Mouse (Mus musculus) stomach, embryonic 14.5 days (tissue): ENCODE results near the gene Sfpq. TPM values are rescaled to one million over a fixed set of nuclear protein-coding genes. Genes with fewer than 3 reads are reported as not detected.
A peak's percentile ranks its signal among the peaks of the same experiment; 100 is the strongest.

Experiments
- ATAC-seq: fragments of 200-750 bp; cut with Nextera tagmentation; 2 replicates; pipeline ENCODE4 v1.8.0; 2017; ENCODE audit warnings: low read depth, moderate TSS enrichment; ENCODE audit not compliant: insufficient number of reproducible peaks, insufficient read depth, low FRiP score
- H3K27ac ChIP-seq: fragments of 300-500 bp; sonication (generic); 2 replicates; pipeline ENCODE4 v1.5.1; 2014; ENCODE audit warnings: mild to moderate bottlenecking, low read length, moderate library complexity, mixed read lengths
- H3K27me3 ChIP-seq: fragments of 300-500 bp; sonication (generic); 2 replicates; pipeline ENCODE4 v1.6.1; 2014; ENCODE audit warnings: low read length, control low read depth, mixed read lengths; ENCODE audit not compliant: control insufficient read depth, insufficient read depth
- H3K36me3 ChIP-seq: fragments of 300-500 bp; sonication (generic); 2 replicates; pipeline ENCODE4 v1.6.1; 2014; ENCODE audit warnings: mild to moderate bottlenecking, control low read depth, low read length, moderate library complexity, mixed read lengths; ENCODE audit not compliant: control insufficient read depth, insufficient read depth
- H3K4me1 ChIP-seq: fragments of 300-500 bp; sonication (generic); 2 replicates; pipeline ENCODE4 v1.6.1; 2014; ENCODE audit warnings: low read length, control low read depth, mixed read lengths; ENCODE audit not compliant: control insufficient read depth, insufficient read depth
- H3K4me2 ChIP-seq: fragments of 300-500 bp; sonication (generic); replicated peaks from 2 replicates; pipeline ENCODE4 v1.6.1; 2014; ENCODE audit warnings: low read depth, low read length, control low read depth
- H3K4me3 ChIP-seq: fragments of 300-500 bp; sonication (generic); 2 replicates; pipeline ENCODE4 v1.5.1; 2014; ENCODE audit warnings: low read depth, low read length, control low read depth
- H3K9ac ChIP-seq: fragments of 300-500 bp; sonication (generic); replicated peaks from 2 replicates; pipeline ENCODE4 v1.6.1; 2014; ENCODE audit warnings: low read depth, mild to moderate bottlenecking, control low read depth, low read length, moderate library complexity, mixed read lengths
- H3K9me3 ChIP-seq: fragments of 300-500 bp; sonication (generic); 2 replicates; pipeline ENCODE4 v1.6.1; 2016; ENCODE audit warnings: low read depth, low read length, control low read depth; ENCODE audit not compliant: control insufficient read depth
- WGBS: fragments of 180-500 bp; shearing (Covaris S2); extraction: QIAGEN DNeasy Blood & Tissue Kit; methylation state at CpG from one replicate; pipeline ENCODE4 v1.1.7; 2014; 5-methylcytosine and 5-hydroxymethylcytosine counted together
- polyA plus RNA-seq: library from polyadenylated mRNA; unstranded; fragments of >200 nt; fragmentation: Nextera tagmentation; extraction: Ambion mirVana; gene quantifications from 2 replicates; pipeline ENCODE4 v1.2.1, GENCODE M21; 2014

The Sfpq gene
- polyA plus RNA-seq, 1 experiment from 2014 or later = 128 TPM

GRCm38 (mm10) chr4:127038828-127039349 lies 17.8 kb downstream of the Sfpq start:
- WGBS = 89% methylated on average over 3 of the region's 3 CpGs
- Histone ChIP-seq H3K4me3 (no peak overlapping the region), H3K27ac (no peak overlapping the region), H3K4me1 (no peaks in the 10 kb centered on the region), H3K9me3 (no peaks in the 10 kb centered on the region), H3K4me2 (no peak overlapping the region), H3K36me3 (peaks cover 58% of the 10 kb centered on the region), H3K9ac (no peak overlapping the region), H3K27me3 (no peaks in the 10 kb centered on the region)
- no peak for ATAC-seq

- no peak overlapping the region for H3K9ac ChIP-seq
- 64% methylated on average over 3 of the region's 3 CpGs for WGBS
- H3K27ac ChIP-seq = no peak overlapping the region
- H3K4me1 ChIP-seq = no peaks in the 10 kb centered on the region
- no peak overlapping the region for H3K4me3 ChIP-seq
- H3K4me2 ChIP-seq = no peak overlapping the region
- no peak for ATAC-seq
- H3K36me3 ChIP-seq = peaks cover 47% of the 10 kb centered on the region
- H3K27me3 ChIP-seq = no peaks in the 10 kb centered on the region
- H3K9me3 ChIP-seq = no peaks in the 10 kb centered on the region
Measured at GRCm38 (mm10) chr4:127039871-127040483, 18.9 kb downstream of the Sfpq start.

DNA sequence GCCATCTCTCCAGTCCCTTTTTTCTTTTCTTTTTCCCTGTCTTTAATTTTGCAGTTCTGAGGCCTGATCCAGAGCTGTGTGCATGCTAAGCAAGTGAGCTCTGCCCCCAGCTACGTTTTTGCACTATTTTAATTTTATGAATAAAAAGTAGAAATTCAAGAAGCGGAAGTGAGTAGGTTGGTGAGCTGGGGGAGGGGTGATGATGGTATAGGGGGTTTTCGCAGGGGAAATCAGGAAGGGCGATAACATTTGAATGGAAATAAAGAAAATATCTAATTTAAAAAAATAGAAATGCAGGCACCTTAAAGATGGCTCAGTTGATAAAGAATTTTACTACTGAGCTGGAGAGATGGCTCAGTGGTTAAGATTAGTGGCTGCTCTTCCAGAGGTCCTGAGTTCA lies 22.4 kb downstream of the Sfpq start:
- Histone ChIP-seq H3K9ac (no peak overlapping the region), H3K4me3 (no peak overlapping the region), H3K27ac (no peak overlapping the region), H3K4me2 (no peak overlapping the region), H3K36me3 (peaks cover 37% of the 10 kb centered on the region), H3K9me3 (no peaks in the 10 kb centered on the region), H3K4me1 (no peaks in the 10 kb centered on the region), H3K27me3 (no peaks in the 10 kb centered on the region)
- WGBS = 86% methylated on average over 4 of the region's 4 CpGs
- ATAC-seq = no peak

GRCm38 (mm10) chr4:127051121-127051520 lies 30.0 kb downstream of the Sfpq start:
- Histone ChIP-seq H3K27me3 (no peaks in the 10 kb centered on the region), H3K27ac (no peak overlapping the region), H3K4me3 (no peak overlapping the region), H3K4me1 (no peaks in the 10 kb centered on the region), H3K36me3 (peaks cover 45% of the 10 kb centered on the region), H3K9me3 (no peaks in the 10 kb centered on the region), H3K9ac (no peak overlapping the region), H3K4me2 (no peak overlapping the region)
- no peak for ATAC-seq
- WGBS = 79% methylated on average over 8 of the region's 8 CpGs

DNA sequence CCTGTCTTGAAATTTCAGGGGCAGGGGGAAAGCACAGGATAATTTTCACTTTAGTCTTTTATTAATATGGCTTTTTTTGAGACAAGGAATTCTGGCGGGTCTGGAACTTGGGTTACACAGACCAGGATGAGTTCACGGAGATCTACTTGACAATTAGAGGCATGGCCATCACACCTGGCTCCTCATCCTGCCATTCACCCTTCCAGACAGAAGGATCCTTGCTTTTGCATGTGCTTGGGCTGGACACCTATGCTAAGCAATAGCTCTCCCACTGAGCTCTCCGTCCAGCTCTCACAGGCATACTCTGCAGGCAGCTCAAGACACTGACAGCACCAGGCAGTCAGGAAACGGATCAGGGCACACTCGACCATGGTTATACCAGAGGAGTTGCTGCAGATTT lies 31.9 kb downstream of the Sfpq start:
- no peaks in the 10 kb centered on the region for H3K9me3 ChIP-seq
- no peak overlapping the region for H3K9ac ChIP-seq
- no peaks in the 10 kb centered on the region for H3K27me3 ChIP-seq
- no peak overlapping the region for H3K4me3 ChIP-seq
- WGBS = 94% methylated on average over 5 of the region's 5 CpGs
- no peaks in the 10 kb centered on the region for H3K4me1 ChIP-seq
- no peak for ATAC-seq
- no peak overlapping the region for H3K27ac ChIP-seq
- H3K4me2 ChIP-seq = no peak overlapping the region
- H3K36me3 ChIP-seq = peaks cover 30% of the 10 kb centered on the region

DNA sequence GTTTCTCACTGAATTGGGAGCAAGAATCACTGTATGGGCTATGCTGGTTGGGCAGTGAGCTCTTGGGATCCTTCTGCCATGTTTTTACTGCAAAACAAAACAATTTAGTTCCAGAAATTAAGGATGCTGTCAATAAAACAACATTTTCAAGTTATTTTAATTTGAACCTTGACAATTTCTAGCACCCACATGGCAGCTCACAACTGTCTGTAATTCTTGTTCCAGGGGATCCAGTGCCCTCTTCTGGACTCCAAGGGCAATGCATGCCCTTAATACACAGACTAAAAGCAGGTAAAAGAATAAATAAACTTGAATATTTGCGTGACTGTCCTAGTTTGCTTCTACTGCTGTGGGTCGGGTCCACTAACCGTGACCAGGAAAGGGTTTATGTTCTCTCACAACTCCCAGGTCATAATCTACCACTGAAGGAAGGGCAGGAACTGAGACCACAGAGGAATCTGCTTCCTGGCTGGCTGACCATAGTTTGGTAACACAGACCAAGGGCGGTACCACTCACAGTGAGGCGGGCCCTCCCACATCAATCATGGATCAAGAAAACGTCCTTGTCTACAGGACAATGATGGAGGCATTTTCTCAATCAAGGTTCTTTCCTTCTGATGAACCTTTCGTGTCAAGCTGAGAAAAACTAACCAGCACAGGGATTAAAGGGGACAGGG lies 33.5 kb downstream of the Sfpq start:
- Histone ChIP-seq H3K4me2 (no peak overlapping the region), H3K4me3 (no peak overlapping the region), H3K36me3 (peaks cover 16% of the 10 kb centered on the region), H3K9me3 (no peaks in the 10 kb centered on the region), H3K27me3 (no peaks in the 10 kb centered on the region), H3K27ac (no peak overlapping the region), H3K4me1 (no peaks in the 10 kb centered on the region), H3K9ac (no peak overlapping the region)
- ATAC-seq = no peak
- WGBS = 80% methylated on average over 7 of the region's 7 CpGs

- peak; percentile 90 for ATAC-seq
- no peak within 1 kb of the TSS for H3K27ac ChIP-seq
- WGBS = 1% methylated on average over 38 of the region's 38 CpGs
Measured at GRCm38 (mm10) chr4:127060585-127061290, 39.6 kb downstream of the Sfpq start, which contains the start of gene Zmym1. Gene Zmym1 (minus strand): TSS chr4:127061152.

DNA sequence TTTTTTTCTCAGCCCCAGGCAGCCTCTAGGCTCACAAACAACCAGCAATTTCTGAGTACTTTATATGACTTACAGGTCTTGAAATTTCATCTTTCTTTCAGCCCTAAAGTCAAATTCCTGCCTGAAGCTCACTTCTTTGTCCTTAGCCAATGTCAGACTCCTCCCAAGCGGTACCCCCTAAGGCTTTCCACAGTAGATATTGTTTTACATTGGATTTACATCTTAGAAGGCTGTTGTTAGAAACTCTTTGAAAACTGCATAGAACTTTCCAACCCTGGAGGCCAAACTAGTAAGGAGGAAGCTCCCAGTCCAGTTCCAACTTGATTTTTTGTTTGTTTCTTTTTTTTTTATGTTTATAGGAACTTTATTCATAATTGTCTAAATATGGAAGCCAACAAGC lies 42.9 kb downstream of the Sfpq start:
- WGBS = 61% methylated on average over 1 of the region's 1 CpGs
- no peak overlapping the region for H3K4me2 ChIP-seq
- no peak for ATAC-seq

More at GRCm38 (mm10) chr4:127060585-127061290, 39.6 kb downstream of the Sfpq start, which contains the start of gene Zmym1:
- Histone ChIP-seq H3K36me3 (no peaks in the 10 kb centered on the region; the same call in 1 of the 2 replicates), H3K27me3 (no peaks in the 10 kb centered on the region), H3K9me3 (no peaks in the 10 kb centered on the region), H3K4me2 (peak within 1 kb of the TSS; percentile 46), H3K9ac (peak within 1 kb of the TSS; percentile 54), H3K4me1 (0 out of 2 replicates have a peak, but pooled peaks cover 3% of the 10 kb centered on the region), H3K4me3 (peak within 1 kb of the TSS; percentile 61)

More for the DNA sequence above, 42.9 kb downstream of the Sfpq start:
- H3K4me3 ChIP-seq = no peak overlapping the region
- H3K9ac ChIP-seq = no peak overlapping the region
- no peaks in the 10 kb centered on the region for H3K27me3 ChIP-seq
- no peaks in the 10 kb centered on the region for H3K9me3 ChIP-seq
- H3K4me1 ChIP-seq = 0 out of 2 replicates have a peak, but pooled peaks cover 3% of the 10 kb centered on the region
- no peaks in the 10 kb centered on the region for H3K36me3 ChIP-seq
- no peak overlapping the region for H3K27ac ChIP-seq
